Mouse (Mus musculus) E14TG2a.4 (cell line): ENCODE results near the gene Ndufv1.

Experiments
- CTCF ChIP-seq: conservative IDR thresholded peaks from 2 replicates; pipeline ENCODE4 v1.5.1; 2014; ENCODE audit warnings: low read length
- POU5F1 ChIP-seq: IDR thresholded peaks from 2 replicates; pipeline ENCODE4 v1.6.1; 2014; ENCODE audit warnings: low read length, borderline replicate concordance

- TF ChIP-seq CTCF = peak; percentile 31
- TF ChIP-seq POU5F1 = no peak
These were observed 38.4 kb upstream of the Ndufv1 start for GRCm38 (mm10) chr19:4051016-4051415.
